Mouse (Mus musculus): ENCODE results near the gene Actr5. TPM values are rescaled to one million over a fixed set of nuclear protein-coding genes. Genes with fewer than 3 reads are reported as not detected.

The Actr5 gene
- 8.9 TPM for polyA plus RNA-seq (2014; fragmentation: Illumina TruSeq; extraction: RNeasy Lipid Tissue Mini Kit (QIAGEN cat#74804); ENCODE audit: insufficient read depth, low read depth, low replicate concordance)

DNA sequence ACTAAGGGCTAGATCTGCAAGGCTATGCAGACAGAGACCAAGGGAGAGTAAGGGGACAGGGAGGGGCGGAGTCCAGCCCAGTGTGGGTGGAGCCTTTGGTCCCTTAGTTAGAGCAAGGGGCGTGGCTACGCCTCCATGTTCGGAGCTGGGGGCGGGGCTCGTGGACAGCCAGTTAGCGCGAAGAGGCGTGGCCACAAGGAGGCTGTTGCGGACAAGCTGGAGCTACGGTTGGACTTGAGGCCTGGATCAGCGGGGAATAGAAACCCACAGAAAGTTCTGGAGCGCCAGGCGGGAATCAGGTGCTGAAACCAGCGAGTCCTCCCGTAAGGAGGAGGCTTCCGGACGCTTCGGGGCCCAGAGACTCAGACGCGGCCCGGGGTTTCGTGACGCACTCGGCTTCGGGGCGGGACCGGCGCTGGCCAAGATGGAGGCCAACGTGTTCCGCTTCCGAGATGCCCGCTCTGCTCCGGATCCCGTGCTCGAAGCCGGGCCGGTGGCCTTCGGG lies at the start of gene Actr5:
Gene Actr5 (plus strand): TSS at position 171 of the 505 bp plus-strand sequence.

GRCm38 (mm10) chr2:158610488-158611325 lies 14.0 kb upstream of the Actr5 start, which contains the start of gene Slc32a1:
Gene Slc32a1, plus strand, starts transcription at chr2:158610767.

GRCm38 (mm10) chr2:158665098-158665497 lies 40.4 kb downstream of the Actr5 start, which contains the start of gene Ppp1r16b:
Gene Ppp1r16b, plus strand, starts transcription at chr2:158665398.

Other genes with a start within 250 kb of the Actr5 start
- 2.4 TPM for gene Snhg11, start 249.2 kb upstream of the Actr5 start, polyA plus RNA-seq (2014; fragmentation: Illumina TruSeq; extraction: RNeasy Lipid Tissue Mini Kit (QIAGEN cat#74804); ENCODE audit: insufficient read depth, low read depth, low replicate concordance)
- 9.8 TPM for gene Ralgapb, start 215.0 kb upstream of the Actr5 start, polyA plus RNA-seq (2014; fragmentation: Illumina TruSeq; extraction: RNeasy Lipid Tissue Mini Kit (QIAGEN cat#74804); ENCODE audit: insufficient read depth, low read depth, low replicate concordance)
- 25.6 TPM for gene Adig, start 122.3 kb upstream of the Actr5 start, polyA plus RNA-seq (2014; fragmentation: Illumina TruSeq; extraction: RNeasy Lipid Tissue Mini Kit (QIAGEN cat#74804); ENCODE audit: insufficient read depth, low read depth, low replicate concordance)
- gene Arhgap40, start 112.1 kb upstream of the Actr5 start, polyA plus RNA-seq (2014; fragmentation: Illumina TruSeq; extraction: RNeasy Lipid Tissue Mini Kit (QIAGEN cat#74804); ENCODE audit: insufficient read depth, low read depth, low replicate concordance): 0.34 TPM
- gene Slc32a1, start 14.1 kb upstream of the Actr5 start, polyA plus RNA-seq (2014; fragmentation: Illumina TruSeq; extraction: RNeasy Lipid Tissue Mini Kit (QIAGEN cat#74804); ENCODE audit: insufficient read depth, low read depth, low replicate concordance): not detected
- gene Ppp1r16b, start 40.5 kb downstream of the Actr5 start, polyA plus RNA-seq (2014; fragmentation: Illumina TruSeq; extraction: RNeasy Lipid Tissue Mini Kit (QIAGEN cat#74804); ENCODE audit: insufficient read depth, low read depth, low replicate concordance): 21.9 TPM
- 0.30 TPM for gene Fam83d, start 143.2 kb downstream of the Actr5 start, polyA plus RNA-seq (2014; fragmentation: Illumina TruSeq; extraction: RNeasy Lipid Tissue Mini Kit (QIAGEN cat#74804); ENCODE audit: insufficient read depth, low read depth, low replicate concordance)
- 4.3 TPM for gene Dhx35, start 169.9 kb downstream of the Actr5 start, polyA plus RNA-seq (2014; fragmentation: Illumina TruSeq; extraction: RNeasy Lipid Tissue Mini Kit (QIAGEN cat#74804); ENCODE audit: insufficient read depth, low read depth, low replicate concordance)